Mouse (Mus musculus) hindbrain, embryonic 11.5 days (tissue): ENCODE data around the gene Rhox8. TPM values are rescaled to one million over a fixed set of nuclear protein-coding genes. Genes with fewer than 3 reads are reported as not detected.

Source experiments
- polyA plus RNA-seq: library from polyadenylated mRNA; unstranded; fragments of >200 nt; fragmentation: Nextera tagmentation; extraction: Ambion mirVana; gene quantifications from 2 replicates; pipeline ENCODE4 v1.2.1, GENCODE M21; 2014

Rhox8 gene
- polyA plus RNA-seq, 1 experiment from 2014 or later, result not detected

Other genes with a start within 250 kb of the Rhox8 start
- gene Rhox2g, start 235.5 kb downstream of the Rhox8 start, polyA plus RNA-seq, result not detected in 2 replicates
- gene Rhox4g, start 227.6 kb downstream of the Rhox8 start, polyA plus RNA-seq, result not detected in 2 replicates
- gene Rhox3h, start 210.2 kb downstream of the Rhox8 start, polyA plus RNA-seq, result not detected in 2 replicates
- not detected in 2 replicates for gene Rhox2h, start 205.7 kb downstream of the Rhox8 start, polyA plus RNA-seq
- gene Rhox5, start 74.1 kb downstream of the Rhox8 start, polyA plus RNA-seq, result 0.82 and 1.4 TPM in 2 replicates
- gene Rhox6, start 52.0 kb downstream of the Rhox8 start, polyA plus RNA-seq, result not detected in 2 replicates
- gene Rhox7a, start 47.3 kb downstream of the Rhox8 start, polyA plus RNA-seq, result not detected in 2 replicates
- not detected in 2 replicates for gene Rhox7b, start 18.3 kb upstream of the Rhox8 start, polyA plus RNA-seq
- not detected in 2 replicates for gene Rhox9, start 22.8 kb upstream of the Rhox8 start, polyA plus RNA-seq
- gene Btg1-ps1, start 139.9 kb upstream of the Rhox8 start, polyA plus RNA-seq, result not detected in 2 replicates
- not detected in 2 replicates for gene Btg1-ps2, start 164.2 kb upstream of the Rhox8 start, polyA plus RNA-seq
- gene Rhox10, start 187.5 kb upstream of the Rhox8 start, polyA plus RNA-seq, result not detected in 2 replicates
- not detected in 2 replicates for gene Rhox11, start 206.2 kb upstream of the Rhox8 start, polyA plus RNA-seq
- not detected in 2 replicates for gene Rhox12, start 232.0 kb upstream of the Rhox8 start, polyA plus RNA-seq
- gene Rhox13, start 242.3 kb upstream of the Rhox8 start, polyA plus RNA-seq, result not detected in 2 replicates